Mouse (Mus musculus) ZHBTc4 (cell line): ENCODE measurements around the gene Slc30a1.
A peak's percentile ranks its signal among the peaks of the same experiment; 100 is the strongest.

Source experiments
- DNase-seq: peaks from one replicate; pipeline ENCODE4 v3.0.0-alpha.2; 2011; ENCODE audit warnings: low read depth, low spot score

The Slc30a1 gene

GRCm38 (mm10) chr1:191896806-191897552, 9.6 kb upstream of the Slc30a1 start:
- DNase-seq, result peak; percentile 46

GRCm38 (mm10) chr1:191905637-191906533, 682 bp upstream of the Slc30a1 start:
- DNase-seq, result peak; percentile 90

GRCm38 (mm10) chr1:191907431-191907810, 854 bp downstream of the Slc30a1 start:
- peak; percentile 89 for DNase-seq

- no peak for DNase-seq
Measured at GRCm38 (mm10) chr1:191908906-191909305, 2.3 kb downstream of the Slc30a1 start.

GRCm38 (mm10) chr1:191909316-191909715, 2.7 kb downstream of the Slc30a1 start:
- DNase-seq, result peak; percentile 61

GRCm38 (mm10) chr1:191910646-191911045, 4.1 kb downstream of the Slc30a1 start:
- no peak for DNase-seq

- DNase-seq, result no peak
Measured at GRCm38 (mm10) chr1:191911067-191911668, 4.6 kb downstream of the Slc30a1 start.

GRCm38 (mm10) chr1:191914647-191915046, 8.1 kb downstream of the Slc30a1 start:
- DNase-seq, result no peak

- no peak for DNase-seq
Measured at GRCm38 (mm10) chr1:191915586-191915985, 9.0 kb downstream of the Slc30a1 start.

- no peak for DNase-seq
Measured at GRCm38 (mm10) chr1:191916876-191917275, 10.3 kb downstream of the Slc30a1 start.

GRCm38 (mm10) chr1:191919336-191919735, 12.8 kb downstream of the Slc30a1 start:
- DNase-seq, result no peak

- DNase-seq, result no peak
Measured at GRCm38 (mm10) chr1:191921701-191922100, 15.1 kb downstream of the Slc30a1 start.

GRCm38 (mm10) chr1:191925496-191925895, 18.9 kb downstream of the Slc30a1 start:
- peak; percentile 61 for DNase-seq

GRCm38 (mm10) chr1:191926681-191927080, 20.1 kb downstream of the Slc30a1 start:
- no peak for DNase-seq

- DNase-seq, result peak; percentile 65
Measured at GRCm38 (mm10) chr1:191928345-191928744, 21.8 kb downstream of the Slc30a1 start.

GRCm38 (mm10) chr1:191929065-191929464, 22.5 kb downstream of the Slc30a1 start:
- DNase-seq, result peak; percentile 47

GRCm38 (mm10) chr1:191929897-191930524, 23.4 kb downstream of the Slc30a1 start:
- peak; percentile 51 for DNase-seq

GRCm38 (mm10) chr1:191930525-191931105, 24.0 kb downstream of the Slc30a1 start:
- peak; percentile 88 for DNase-seq

GRCm38 (mm10) chr1:191932286-191932985, 25.9 kb downstream of the Slc30a1 start:
- DNase-seq, result peak; percentile 69

- DNase-seq, result peak; percentile 81
Measured at GRCm38 (mm10) chr1:191932986-191933632, 26.5 kb downstream of the Slc30a1 start.
